Mouse (Mus musculus): Measurements from ENCODE around the gene Fbxl21.

The Fbxl21 gene

GRCm38 (mm10) chr13:56522081-56522820 lies at the start of gene Fbxl21:
Gene Fbxl21 (plus strand): TSS chr13:56522472.
- WGBS: 3% methylated on average over 56 of the region's 56 CpGs

GRCm38 (mm10) chr13:56472661-56473060 lies 49.6 kb upstream of the Fbxl21 start:
- 93% methylated on average over 9 of the region's 9 CpGs for WGBS

GRCm38 (mm10) chr13:56475363-56475762 lies 46.9 kb upstream of the Fbxl21 start:
- WGBS: 25% methylated on average over 4 of the region's 4 CpGs

GRCm38 (mm10) chr13:56476790-56477189 lies 45.5 kb upstream of the Fbxl21 start:
- 33% methylated on average over 5 of the region's 5 CpGs for WGBS

- 12% methylated on average over 6 of the region's 6 CpGs for WGBS
These were observed 45.0 kb upstream of the Fbxl21 start for GRCm38 (mm10) chr13:56477271-56477670.

GRCm38 (mm10) chr13:56478027-56478426 lies 44.2 kb upstream of the Fbxl21 start:
- 85% methylated on average over 6 of the region's 6 CpGs for WGBS

- WGBS: 78% methylated on average over 3 of the region's 3 CpGs
These were observed 40.1 kb upstream of the Fbxl21 start, which contains the start of gene Il9 for GRCm38 (mm10) chr13:56482146-56482545. Gene Il9 (minus strand): TSS chr13:56482246.

- 54% methylated on average over 5 of the region's 5 CpGs for WGBS
These were observed 34.3 kb upstream of the Fbxl21 start for GRCm38 (mm10) chr13:56488012-56488411.

- WGBS: 53% methylated on average over 3 of the region's 3 CpGs
These were observed 27.8 kb upstream of the Fbxl21 start for GRCm38 (mm10) chr13:56494440-56494839.

- 83% methylated on average over 3 of the region's 3 CpGs for WGBS
These were observed 22.1 kb upstream of the Fbxl21 start for GRCm38 (mm10) chr13:56500132-56500531.

GRCm38 (mm10) chr13:56500636-56501035 lies 21.6 kb upstream of the Fbxl21 start:
- 92% methylated on average over 8 of the region's 8 CpGs for WGBS

GRCm38 (mm10) chr13:56501866-56502420 lies 20.3 kb upstream of the Fbxl21 start:
- WGBS: 62% methylated on average over 6 of the region's 6 CpGs

GRCm38 (mm10) chr13:56506871-56507496 lies 15.3 kb upstream of the Fbxl21 start:
- WGBS: 71% methylated on average over 6 of the region's 6 CpGs

GRCm38 (mm10) chr13:56509796-56510195 lies 12.5 kb upstream of the Fbxl21 start:
- 87% methylated on average over 2 of the region's 2 CpGs for WGBS

GRCm38 (mm10) chr13:56516311-56516710 lies 6.0 kb upstream of the Fbxl21 start:
- 63% methylated on average over 4 of the region's 4 CpGs for WGBS

GRCm38 (mm10) chr13:56516816-56517215 lies 5.5 kb upstream of the Fbxl21 start:
- WGBS: 60% methylated on average over 7 of the region's 7 CpGs

GRCm38 (mm10) chr13:56522821-56523167 lies 522 bp downstream of the Fbxl21 start:
- 4% methylated on average over 8 of the region's 8 CpGs for whole genome bisulfite sequencing

GRCm38 (mm10) chr13:56526871-56527270 lies 4.6 kb downstream of the Fbxl21 start:
- 89% methylated on average over 12 of the region's 12 CpGs for WGBS

- WGBS: 98% methylated on average over 7 of the region's 7 CpGs
These were observed 5.6 kb downstream of the Fbxl21 start for GRCm38 (mm10) chr13:56527846-56528245.

GRCm38 (mm10) chr13:56528281-56528680 lies 6.0 kb downstream of the Fbxl21 start:
- WGBS: 90% methylated on average over 11 of the region's 11 CpGs

- 78% methylated on average over 4 of the region's 4 CpGs for WGBS
These were observed 6.8 kb downstream of the Fbxl21 start for GRCm38 (mm10) chr13:56529031-56529430.

GRCm38 (mm10) chr13:56529685-56530084 lies 7.4 kb downstream of the Fbxl21 start:
- WGBS: 66% methylated on average over 8 of the region's 8 CpGs

- 84% methylated on average over 5 of the region's 5 CpGs for WGBS
These were observed 12.7 kb downstream of the Fbxl21 start for GRCm38 (mm10) chr13:56534931-56535330.
